Mouse (Mus musculus) heart, embryonic 11.5 days (tissue): Measurements from ENCODE around the gene Cenpm. TPM values are rescaled to one million over a fixed set of nuclear protein-coding genes. Genes with fewer than 3 reads are reported as not detected.

ENCODE experiments used
- ATAC-seq: fragments of 200-750 bp; cut with Nextera tagmentation; replicated peaks from 2 replicates; pipeline ENCODE4 v1.8.0; 2017; ENCODE audit warnings: moderate library complexity; ENCODE audit not compliant: insufficient number of reproducible peaks, low FRiP score, low TSS enrichment
- H3K27ac ChIP-seq: fragments of 300-500 bp; sonication (generic); 2 replicates; pipeline ENCODE4 v1.5.1; 2014; ENCODE audit warnings: mild to moderate bottlenecking, low read depth, low read length
- H3K27me3 ChIP-seq: fragments of 300-500 bp; sonication (generic); 2 replicates; pipeline ENCODE4 v1.6.1; 2014; ENCODE audit warnings: mild to moderate bottlenecking, low read length, mixed read lengths; ENCODE audit not compliant: control insufficient read depth, insufficient read depth
- H3K36me3 ChIP-seq: fragments of 300-500 bp; sonication (generic); 2 replicates; pipeline ENCODE4 v1.6.1; 2014; ENCODE audit warnings: mild to moderate bottlenecking, low read length, moderate library complexity, mixed read lengths; ENCODE audit not compliant: control insufficient read depth, insufficient read depth
- H3K4me1 ChIP-seq: fragments of 300-500 bp; sonication (generic); 2 replicates; pipeline ENCODE4 v1.6.1; 2014; ENCODE audit warnings: low read length; ENCODE audit not compliant: control insufficient read depth, insufficient read depth
- H3K4me2 ChIP-seq: fragments of 300-500 bp; sonication (generic); 2 replicates; pipeline ENCODE4 v1.6.1; 2014; ENCODE audit warnings: mild to moderate bottlenecking, moderate library complexity
- H3K4me3 ChIP-seq: fragments of 300-500 bp; sonication (generic); 2 replicates; pipeline ENCODE4 v1.5.1; 2014; ENCODE audit warnings: low read depth, low read length
- H3K9ac ChIP-seq: fragments of 300-500 bp; sonication (generic); 2 replicates; pipeline ENCODE4 v1.6.1; 2014; ENCODE audit warnings: mild to moderate bottlenecking, low read depth, low read length, moderate library complexity
- H3K9me3 ChIP-seq: fragments of 300-500 bp; sonication (generic); replicated peaks from 2 replicates; pipeline ENCODE4 v1.6.1; 2016; ENCODE audit warnings: low read length; ENCODE audit not compliant: control insufficient read depth
- WGBS: fragments of 180-500 bp; shearing (Covaris S2); extraction: QIAGEN DNeasy Blood & Tissue Kit; methylation state at CpG from one replicate; pipeline ENCODE4 v1.1.7; 2014; ENCODE audit not compliant: insufficient replicate concordance; 5-methylcytosine and 5-hydroxymethylcytosine counted together
- polyA plus RNA-seq: library from polyadenylated mRNA; unstranded; fragments of >200 nt; fragmentation: Nextera tagmentation; extraction: Ambion mirVana; gene quantifications from 2 replicates; pipeline ENCODE4 v1.2.1, GENCODE M21; 2014

Cenpm gene
- polyA plus RNA-seq, 1 experiment from 2014 or later, result 67.3 TPM

DNA sequence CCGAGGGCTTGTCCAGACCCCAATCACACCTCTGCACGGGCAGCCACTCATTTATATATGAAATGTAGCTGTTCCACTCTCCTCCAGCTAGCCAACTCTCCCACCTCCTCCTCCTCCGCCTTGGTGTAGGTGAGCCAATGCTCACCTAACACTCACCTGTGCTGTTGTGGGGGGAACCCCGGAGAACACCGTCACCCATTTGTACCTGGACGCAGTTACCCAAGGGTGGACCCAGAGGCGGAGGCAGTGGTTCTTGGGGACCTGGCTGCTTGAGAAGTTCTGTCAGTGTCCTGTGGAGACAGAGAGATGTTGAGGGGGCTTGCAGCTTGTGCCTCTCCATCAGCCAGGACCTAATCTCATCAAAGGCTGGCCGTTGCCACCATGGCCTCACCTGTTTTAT is 36.2 kb downstream of the Cenpm start:
- Histone ChIP-seq H3K4me3 (no peak overlapping the region), H3K4me1 (peaks cover 21% of the 10 kb centered on the region), H3K9me3 (no peaks in the 10 kb centered on the region), H3K9ac (no peak overlapping the region), H3K4me2 (no peak overlapping the region), H3K27me3 (peaks cover 91% of the 10 kb centered on the region), H3K36me3 (peaks cover 7% of the 10 kb centered on the region), H3K27ac (no peak overlapping the region)
- ATAC-seq, result no peak
- 76% methylated on average over 8 of the region's 8 CpGs for WGBS

DNA sequence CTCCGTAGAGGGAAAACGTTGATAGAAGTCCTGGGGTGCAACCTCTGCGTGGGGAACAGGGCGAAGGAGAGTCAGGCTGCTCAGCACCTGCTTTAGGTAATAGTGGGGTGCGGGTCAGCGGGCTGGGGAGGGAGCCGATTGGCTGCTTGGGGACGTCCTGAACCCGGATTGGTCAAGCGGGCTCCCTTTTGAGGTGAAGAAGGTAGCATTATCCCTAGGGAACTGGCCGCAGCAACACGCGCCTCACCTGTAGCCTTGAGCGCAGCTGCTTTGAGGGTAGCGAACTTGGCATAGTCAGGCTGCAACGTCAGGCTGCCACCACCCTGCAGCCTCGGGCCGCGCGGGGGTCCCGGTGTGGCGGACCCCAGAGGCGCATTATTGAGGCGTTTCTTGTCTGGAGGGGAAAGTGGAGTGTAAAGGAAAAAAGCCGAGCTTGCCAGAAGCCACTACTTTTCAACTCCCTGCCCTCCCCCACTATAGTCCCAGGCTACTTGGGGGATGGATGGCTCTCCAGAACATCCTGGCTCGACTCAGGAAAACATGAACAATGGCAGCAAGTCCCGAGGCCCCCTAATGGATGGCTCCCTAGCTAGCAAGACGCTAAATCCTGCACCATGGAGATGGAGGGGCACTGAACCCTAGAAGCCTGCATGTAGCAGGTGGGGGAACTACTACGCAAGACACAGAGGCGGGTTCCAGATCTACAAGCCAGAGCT is 36.9 kb downstream of the Cenpm start:
- no peak for ATAC-seq
- Histone ChIP-seq H3K4me3 (no peak overlapping the region; the same call in 1 of the 2 replicates), H3K4me2 (peak overlapping the region; percentile 46), H3K36me3 (peaks cover 14% of the 10 kb centered on the region), H3K4me1 (peaks cover 20% of the 10 kb centered on the region), H3K9ac (no peak overlapping the region), H3K27ac (no peak overlapping the region), H3K9me3 (no peaks in the 10 kb centered on the region), H3K27me3 (peaks cover 86% of the 10 kb centered on the region)
- 11% methylated on average over 30 of the region's 30 CpGs for WGBS

DNA sequence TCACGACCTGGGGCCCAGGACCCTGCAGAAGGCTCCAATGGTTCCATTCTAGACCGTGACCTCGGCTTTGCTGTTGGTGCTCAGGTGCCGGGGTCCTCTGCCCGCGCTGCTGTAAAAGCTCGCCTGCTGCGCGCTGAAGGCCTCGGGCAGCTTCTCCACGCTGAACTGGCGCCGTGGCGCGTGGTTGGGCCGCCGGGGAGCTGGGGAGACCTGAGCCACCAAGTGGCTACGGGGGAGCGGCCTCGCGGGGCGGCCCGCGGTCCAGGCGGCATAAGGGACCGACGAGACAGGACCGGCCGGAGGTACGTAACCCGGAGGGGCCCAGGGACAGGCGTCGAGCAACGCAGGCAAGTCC is 37.5 kb downstream of the Cenpm start:
- WGBS, result 12% methylated on average over 34 of the region's 34 CpGs
- H3K27ac ChIP-seq, result no peak overlapping the region
- H3K9me3 ChIP-seq, result no peaks in the 10 kb centered on the region
- peaks cover 80% of the 10 kb centered on the region for H3K27me3 ChIP-seq
- H3K9ac ChIP-seq, result no peak overlapping the region
- H3K36me3 ChIP-seq, result peaks cover 16% of the 10 kb centered on the region
- H3K4me1 ChIP-seq, result peaks cover 14% of the 10 kb centered on the region
- H3K4me2 ChIP-seq, result peak overlapping the region; percentile 46
- no peak overlapping the region; the same call in 1 of the 2 replicates for H3K4me3 ChIP-seq
- ATAC-seq, result no peak

DNA sequence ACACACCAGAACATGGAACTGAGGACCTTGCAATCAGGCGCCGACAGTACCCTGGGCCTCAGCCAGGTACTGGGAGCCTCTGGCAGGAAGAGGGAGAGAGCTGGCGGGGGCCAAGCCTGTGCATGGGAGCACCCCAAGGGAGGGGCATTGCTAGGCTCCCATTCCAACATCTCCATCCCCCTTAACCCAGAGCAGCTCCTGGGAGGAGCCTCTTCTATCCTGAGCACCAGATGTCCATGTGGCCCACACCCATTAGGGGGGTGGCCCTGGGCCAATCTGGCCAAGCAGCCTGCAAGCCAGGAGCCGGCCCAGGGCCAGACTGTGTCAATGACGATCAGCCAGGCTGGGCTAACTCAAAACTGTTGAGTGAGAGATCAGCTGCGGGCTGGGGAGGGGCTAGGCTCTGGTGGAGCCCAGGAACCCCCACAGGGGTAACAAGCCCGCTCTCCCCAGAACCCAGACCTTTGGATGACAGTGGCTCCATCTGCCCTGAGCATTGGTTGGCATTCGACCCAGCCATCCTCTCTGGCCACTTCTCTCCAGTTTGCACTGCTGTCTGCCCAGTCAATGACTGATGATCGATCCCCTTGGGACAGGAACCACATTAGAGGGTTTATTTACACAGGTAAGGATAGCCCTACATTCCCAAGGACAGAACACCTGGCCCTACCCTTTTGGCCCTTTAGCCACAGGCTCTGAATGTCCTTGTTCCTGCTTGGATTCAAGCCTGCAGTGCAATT is 38.0 kb downstream of the Cenpm start:
- Histone ChIP-seq H3K27me3 (peaks cover 75% of the 10 kb centered on the region), H3K4me3 (no peak overlapping the region; the same call in 1 of the 2 replicates), H3K36me3 (peaks cover 19% of the 10 kb centered on the region), H3K9ac (no peak overlapping the region), H3K27ac (no peak overlapping the region), H3K4me2 (peak overlapping the region; percentile 46), H3K9me3 (no peaks in the 10 kb centered on the region), H3K4me1 (peaks cover 10% of the 10 kb centered on the region)
- WGBS, result 53% methylated on average over 9 of the region's 9 CpGs
- peak; percentile 57; the same call in 1 of the 2 replicates for ATAC-seq

DNA sequence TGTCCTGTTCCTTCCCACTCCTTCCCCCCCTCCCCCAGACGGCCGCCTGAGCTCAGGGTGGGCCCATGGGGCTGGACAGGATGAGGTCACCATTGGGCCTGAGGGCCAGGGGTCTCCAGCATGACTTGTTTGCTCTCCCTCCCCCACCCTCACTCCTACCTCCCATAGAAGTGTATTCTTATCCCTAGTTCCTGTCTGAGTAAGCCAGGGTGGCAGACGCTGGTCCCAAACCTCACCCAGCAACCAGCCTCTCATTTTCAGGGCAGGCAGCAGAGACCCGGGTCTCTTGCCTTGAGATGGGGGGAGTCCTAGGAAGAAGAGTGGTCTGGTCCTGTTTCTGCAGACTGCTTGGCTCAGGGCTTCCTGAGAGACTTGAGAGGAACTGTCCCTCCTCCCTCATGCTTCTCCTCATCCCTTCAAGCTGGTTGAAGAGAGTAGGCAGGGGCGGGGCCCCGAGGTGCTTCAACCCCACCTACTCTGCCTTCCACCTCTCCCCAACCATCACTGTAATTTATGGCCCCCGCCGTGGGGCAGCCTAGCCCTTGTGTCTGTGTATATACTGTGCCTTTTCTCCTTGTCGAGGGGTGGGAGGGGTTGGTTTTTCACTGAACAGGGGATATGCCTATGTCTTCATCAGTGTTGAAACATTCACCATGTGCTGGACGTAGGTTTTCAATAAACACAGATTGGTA is 39.7 kb downstream of the Cenpm start:
- H3K9ac ChIP-seq, result no peak overlapping the region
- peaks cover 58% of the 10 kb centered on the region for H3K27me3 ChIP-seq
- peaks cover 25% of the 10 kb centered on the region for H3K36me3 ChIP-seq
- H3K27ac ChIP-seq, result no peak overlapping the region
- peaks cover 10% of the 10 kb centered on the region for H3K4me1 ChIP-seq
- H3K9me3 ChIP-seq, result no peaks in the 10 kb centered on the region
- no peak overlapping the region for H3K4me2 ChIP-seq
- no peak for ATAC-seq
- H3K4me3 ChIP-seq, result no peak overlapping the region
- WGBS, result 69% methylated on average over 10 of the region's 10 CpGs

DNA sequence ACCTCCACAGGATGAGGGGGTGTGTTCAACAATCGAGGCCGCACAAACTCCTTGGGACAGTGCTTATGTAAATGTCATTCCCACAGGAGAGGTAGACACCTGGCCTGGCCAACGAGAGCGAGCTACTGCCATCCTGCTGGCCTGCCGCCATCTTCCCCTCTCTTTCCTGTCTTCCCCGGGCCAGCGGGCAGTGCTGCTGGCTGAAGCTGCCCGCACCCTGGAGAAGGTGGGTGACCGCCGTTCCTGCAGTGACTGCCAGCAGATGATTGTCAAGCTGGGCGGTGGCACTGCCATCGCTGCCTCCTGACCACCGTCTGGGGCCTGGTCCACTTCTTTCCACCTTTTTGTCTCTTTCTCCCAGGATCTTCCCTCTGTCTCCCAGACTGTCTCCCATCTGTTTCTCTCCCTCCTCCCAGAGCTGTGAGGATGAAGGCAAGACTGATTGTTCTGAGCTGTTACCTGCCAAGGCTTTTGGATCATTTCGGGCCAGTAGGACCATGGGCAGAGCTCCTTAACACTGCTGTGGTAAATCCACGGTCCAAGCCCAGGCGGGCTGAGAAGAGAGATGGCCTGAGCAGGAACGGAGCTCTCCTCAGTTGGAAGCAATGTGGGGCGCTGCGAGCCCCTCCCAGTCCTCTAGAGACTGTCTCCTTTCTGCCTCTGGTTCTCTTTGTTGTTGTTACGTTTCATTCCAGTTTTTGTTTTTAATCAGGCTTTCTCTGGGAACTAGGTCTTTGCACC is 40.8 kb downstream of the Cenpm start:
- no peak for ATAC-seq
- Histone ChIP-seq H3K36me3 (peaks cover 35% of the 10 kb centered on the region), H3K9me3 (no peaks in the 10 kb centered on the region), H3K27ac (no peak overlapping the region), H3K27me3 (peaks cover 47% of the 10 kb centered on the region), H3K4me3 (no peak overlapping the region), H3K4me1 (peaks cover 10% of the 10 kb centered on the region), H3K9ac (no peak overlapping the region), H3K4me2 (no peak overlapping the region)
- 86% methylated on average over 20 of the region's 20 CpGs for WGBS

DNA sequence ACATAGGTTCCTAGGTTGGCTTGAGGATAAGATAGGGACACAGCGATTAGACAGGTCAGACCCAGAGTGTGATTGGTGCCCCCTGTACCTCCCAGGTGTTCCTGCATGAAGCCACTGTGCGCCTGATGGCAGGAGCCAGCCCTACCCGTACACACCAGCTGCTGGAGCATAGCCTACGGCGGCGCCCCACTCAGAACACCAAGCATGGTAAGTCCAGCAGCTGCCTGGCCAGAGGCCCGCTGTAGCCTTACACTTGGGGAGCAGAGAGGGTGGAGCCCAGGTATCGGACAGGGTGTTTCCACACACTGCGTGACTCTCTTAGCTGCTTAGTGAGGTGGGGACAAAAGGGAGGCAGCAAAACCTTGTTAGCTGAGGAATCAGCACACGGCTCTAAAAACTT is 41.5 kb downstream of the Cenpm start:
- no peak overlapping the region for H3K4me2 ChIP-seq
- no peak overlapping the region for H3K4me3 ChIP-seq
- ATAC-seq, result no peak
- H3K4me1 ChIP-seq, result peaks cover 10% of the 10 kb centered on the region
- H3K9ac ChIP-seq, result no peak overlapping the region
- H3K27ac ChIP-seq, result no peak overlapping the region
- H3K36me3 ChIP-seq, result peaks cover 39% of the 10 kb centered on the region
- peaks cover 41% of the 10 kb centered on the region for H3K27me3 ChIP-seq
- WGBS, result 94% methylated on average over 10 of the region's 10 CpGs
- H3K9me3 ChIP-seq, result no peaks in the 10 kb centered on the region

DNA sequence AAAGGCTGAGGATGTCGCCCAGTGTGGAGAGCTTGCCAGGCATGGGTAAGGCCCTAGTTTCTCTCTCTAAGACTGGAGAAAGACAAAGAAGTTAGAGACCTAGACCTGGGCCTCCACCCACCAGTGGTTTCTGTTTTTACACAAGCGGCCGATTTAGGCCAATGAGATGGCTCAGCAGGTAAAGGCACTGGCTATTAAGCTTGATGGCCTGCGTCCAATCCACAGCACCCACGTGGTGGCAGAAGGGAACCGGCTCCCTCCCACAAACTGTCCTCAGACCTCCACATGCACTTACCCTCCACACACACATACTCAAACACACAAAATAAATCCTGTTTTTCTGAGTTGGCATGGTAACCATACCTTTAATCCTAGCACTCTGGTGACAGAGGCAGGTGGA is 42.5 kb downstream of the Cenpm start:
- H3K9me3 ChIP-seq, result no peaks in the 10 kb centered on the region
- H3K4me1 ChIP-seq, result peaks cover 7% of the 10 kb centered on the region
- no peak overlapping the region for H3K4me3 ChIP-seq
- no peak overlapping the region for H3K4me2 ChIP-seq
- H3K9ac ChIP-seq, result no peak overlapping the region
- H3K27me3 ChIP-seq, result peaks cover 30% of the 10 kb centered on the region
- no peak overlapping the region for H3K27ac ChIP-seq
- H3K36me3 ChIP-seq, result peaks cover 43% of the 10 kb centered on the region
- 90% methylated on average over 6 of the region's 6 CpGs for WGBS
- ATAC-seq, result no peak
